Mouse (Mus musculus) forebrain, embryonic 11.5 days (tissue): ENCODE results near the gene Pon2. TPM values are rescaled to one million over a fixed set of nuclear protein-coding genes. Genes with fewer than 3 reads are reported as not detected.

Source experiments
- ATAC-seq: fragments of 200-750 bp; cut with Nextera tagmentation; replicated peaks from 2 replicates; pipeline ENCODE4 v1.8.0; 2017; ENCODE audit warnings: moderate TSS enrichment; ENCODE audit not compliant: low FRiP score
- DNase-seq: peaks from one replicate; pipeline ENCODE4 v3.0.0-alpha.2; 2017; ENCODE audit warnings: low spot score
- H3K27ac ChIP-seq: fragments of 300-500 bp; sonication (generic); 2 replicates; pipeline ENCODE4 v1.5.1; 2014; ENCODE audit warnings: low read depth, low read length
- H3K27me3 ChIP-seq: fragments of 300-500 bp; sonication (generic); 2 replicates; pipeline ENCODE4 v1.6.1; 2014; ENCODE audit warnings: mild to moderate bottlenecking, low read length, mixed read lengths; ENCODE audit not compliant: control insufficient read depth, insufficient read depth
- H3K36me3 ChIP-seq: fragments of 300-500 bp; sonication (generic); 2 replicates; pipeline ENCODE4 v1.6.1; 2014; ENCODE audit warnings: mild to moderate bottlenecking, low read length, moderate library complexity, mixed read lengths; ENCODE audit not compliant: control insufficient read depth, insufficient read depth
- H3K4me1 ChIP-seq: fragments of 300-500 bp; sonication (generic); replicated peaks from 2 replicates; pipeline ENCODE4 v1.6.1; 2014; ENCODE audit warnings: low read length, mixed read lengths; ENCODE audit not compliant: control insufficient read depth, insufficient read depth
- H3K4me2 ChIP-seq: fragments of 300-500 bp; sonication (generic); 2 replicates; pipeline ENCODE4 v1.6.1; 2014; ENCODE audit warnings: low read depth, mild to moderate bottlenecking, low read length, moderate library complexity, mixed read lengths; ENCODE audit not compliant: severe bottlenecking
- H3K4me3 ChIP-seq: fragments of 300-500 bp; sonication (generic); 2 replicates; pipeline ENCODE4 v1.5.1; 2014; ENCODE audit warnings: low read depth, low read length
- H3K9ac ChIP-seq: fragments of 300-500 bp; sonication (generic); 2 replicates; pipeline ENCODE4 v1.6.1; 2014; ENCODE audit warnings: low read length
- H3K9me3 ChIP-seq: fragments of 300-500 bp; sonication (generic); 2 replicates; pipeline ENCODE4 v1.6.1; 2016; ENCODE audit warnings: low read length, mixed read lengths; ENCODE audit not compliant: control insufficient read depth
- WGBS: fragments of 180-500 bp; shearing (Covaris S2); extraction: QIAGEN DNeasy Blood & Tissue Kit; methylation state at CpG from one replicate; pipeline ENCODE4 v1.1.7; 2014; 5-methylcytosine and 5-hydroxymethylcytosine counted together
- polyA plus RNA-seq: library from polyadenylated mRNA; unstranded; fragments of >200 nt; fragmentation: Nextera tagmentation; extraction: Ambion mirVana; gene quantifications from 2 replicates; pipeline ENCODE4 v1.2.1, GENCODE M21; 2014

The Pon2 gene
- polyA plus RNA-seq, 1 experiment from 2014 or later, result 45.0 TPM

GRCm38 (mm10) chr6:5316630-5317029, 18.4 kb upstream of the Pon2 start:
- no peaks in the 10 kb centered on the region for H3K4me1 ChIP-seq
- H3K36me3 ChIP-seq, result no peaks in the 10 kb centered on the region
- no peak overlapping the region for H3K27ac ChIP-seq
- H3K4me2 ChIP-seq, result no peak overlapping the region
- 95% methylated on average over 9 of the region's 9 CpGs for WGBS
- no peak overlapping the region for H3K4me3 ChIP-seq
- no peaks in the 10 kb centered on the region for H3K9me3 ChIP-seq
- no peak for ATAC-seq
- DNase-seq, result no peak
- H3K27me3 ChIP-seq, result no peaks in the 10 kb centered on the region
- no peak overlapping the region for H3K9ac ChIP-seq

GRCm38 (mm10) chr6:5315053-5315759, 17.0 kb upstream of the Pon2 start:
- 90% methylated on average over 3 of the region's 3 CpGs for WGBS
- ATAC-seq, result no peak
- Histone ChIP-seq H3K4me3 (no peak overlapping the region), H3K36me3 (no peaks in the 10 kb centered on the region), H3K27me3 (no peaks in the 10 kb centered on the region), H3K27ac (no peak overlapping the region), H3K9me3 (no peaks in the 10 kb centered on the region), H3K4me2 (no peak overlapping the region), H3K4me1 (no peaks in the 10 kb centered on the region), H3K9ac (no peak overlapping the region)
- DNase-seq, result no peak

- no peak overlapping the region for H3K27ac ChIP-seq
These were observed 15.8 kb upstream of the Pon2 start for GRCm38 (mm10) chr6:5313951-5314590.

GRCm38 (mm10) chr6:5310491-5310890, 12.2 kb upstream of the Pon2 start:
- Histone ChIP-seq H3K27me3 (no peaks in the 10 kb centered on the region), H3K4me1 (no peaks in the 10 kb centered on the region), H3K4me3 (no peak overlapping the region), H3K9ac (no peak overlapping the region), H3K9me3 (no peaks in the 10 kb centered on the region), H3K36me3 (no peaks in the 10 kb centered on the region), H3K4me2 (no peak overlapping the region), H3K27ac (no peak overlapping the region)
- ATAC-seq (no peak), DNase-seq (no peak)
- WGBS, result 89% methylated on average over 3 of the region's 3 CpGs

More at GRCm38 (mm10) chr6:5313951-5314590, 15.8 kb upstream of the Pon2 start:
- 96% methylated on average over 5 of the region's 5 CpGs for WGBS
- no peaks in the 10 kb centered on the region for H3K36me3 ChIP-seq
- no peak for DNase-seq
- no peaks in the 10 kb centered on the region for H3K4me1 ChIP-seq
- H3K9me3 ChIP-seq, result no peaks in the 10 kb centered on the region
- no peak overlapping the region for H3K9ac ChIP-seq
- ATAC-seq, result no peak
- H3K4me2 ChIP-seq, result no peak overlapping the region
- no peak overlapping the region for H3K4me3 ChIP-seq
- H3K27me3 ChIP-seq, result no peaks in the 10 kb centered on the region

GRCm38 (mm10) chr6:5309595-5310197, 11.4 kb upstream of the Pon2 start:
- Histone ChIP-seq H3K4me1 (no peaks in the 10 kb centered on the region), H3K27ac (no peak overlapping the region), H3K9ac (no peak overlapping the region), H3K36me3 (no peaks in the 10 kb centered on the region), H3K4me3 (no peak overlapping the region), H3K9me3 (no peaks in the 10 kb centered on the region), H3K27me3 (no peaks in the 10 kb centered on the region), H3K4me2 (no peak overlapping the region)
- WGBS, result 81% methylated on average over 7 of the region's 7 CpGs
- ATAC-seq (no peak), DNase-seq (no peak)

GRCm38 (mm10) chr6:5305926-5306325, 7.7 kb upstream of the Pon2 start:
- H3K27me3 ChIP-seq, result no peaks in the 10 kb centered on the region
- WGBS, result 79% methylated on average over 3 of the region's 3 CpGs
- no peak overlapping the region for H3K9ac ChIP-seq
- H3K27ac ChIP-seq, result no peak overlapping the region
- ATAC-seq (no peak), DNase-seq (no peak)
- H3K4me2 ChIP-seq, result no peak overlapping the region
- no peaks in the 10 kb centered on the region for H3K4me1 ChIP-seq
- H3K9me3 ChIP-seq, result no peaks in the 10 kb centered on the region
- no peak overlapping the region for H3K4me3 ChIP-seq
- H3K36me3 ChIP-seq, result no peaks in the 10 kb centered on the region

- DNase-seq (no peak), ATAC-seq (no peak)
- H3K9me3 ChIP-seq, result no peaks in the 10 kb centered on the region
- H3K27ac ChIP-seq, result no peak overlapping the region
- H3K36me3 ChIP-seq, result no peaks in the 10 kb centered on the region
- no peaks in the 10 kb centered on the region for H3K27me3 ChIP-seq
- 91% methylated on average over 8 of the region's 8 CpGs for WGBS
- no peak overlapping the region for H3K4me2 ChIP-seq
- H3K4me3 ChIP-seq, result no peak overlapping the region
- H3K9ac ChIP-seq, result no peak overlapping the region
- H3K4me1 ChIP-seq, result no peaks in the 10 kb centered on the region
These were observed 6.7 kb upstream of the Pon2 start for GRCm38 (mm10) chr6:5304956-5305355.

GRCm38 (mm10) chr6:5300629-5301028, 2.4 kb upstream of the Pon2 start:
- ATAC-seq, result no peak
- no peaks in the 10 kb centered on the region for H3K27me3 ChIP-seq
- no peak overlapping the region for H3K9ac ChIP-seq
- no peak overlapping the region for H3K4me3 ChIP-seq
- 0 out of 2 replicates have a peak, but pooled peaks cover 5% of the 10 kb centered on the region for H3K4me1 ChIP-seq
- H3K27ac ChIP-seq, result no peak overlapping the region
- H3K4me2 ChIP-seq, result no peak overlapping the region
- no peaks in the 10 kb centered on the region for H3K9me3 ChIP-seq
- 92% methylated on average over 8 of the region's 8 CpGs for WGBS
- no peaks in the 10 kb centered on the region for H3K36me3 ChIP-seq
- DNase-seq, result no peak
